Mouse (Mus musculus) heart, postnatal 25 days (tissue): ENCODE results near the gene Apol9a. TPM values are rescaled to one million over a fixed set of nuclear protein-coding genes. Genes with fewer than 3 reads are reported as not detected.

Experiments
- DNase-seq: peaks from one replicate; pipeline ENCODE4 v3.0.0; 2022; ENCODE audit warnings: low spot score
- intact Hi-C: fragments of 180-260 bp; cut with DNase I; formaldehyde crosslinking; loops from one replicate; pipeline ENCODE4 v1.15.1; 2025
- total RNA-seq, 2 experiments: library from RNA; stranded (reverse); gene quantifications; 2 replicates each; pipeline ENCODE4 v1.2.3; 2021

The Apol9a gene
- total RNA-seq, 2 experiments from 2014 or later: 0.28 TPM; not detected in 1

- no peak for DNase-seq
- intact Hi-C loops: no loop called here
These were observed 55.9 kb downstream of the Apol9a start for GRCm38 (mm10) chr15:77354848-77355551.

GRCm38 (mm10) chr15:77354496-77354847 is 56.5 kb downstream of the Apol9a start:
- no peak for DNase-seq
- intact Hi-C loops: no loop called here

Other genes starting within 250 kb of the Apol9a start
- 100 to 1,000 TPM; 111 to 117 TPM for gene Rbfox2, start 104.1 kb downstream of the Apol9a start, total RNA-seq
- not detected for gene Apol7a, start 12.0 kb downstream of the Apol9a start, total RNA-seq
- under 1 TPM; 0.61 to 0.73 TPM for gene Apol7b, start 36.4 kb upstream of the Apol9a start, total RNA-seq
- not detected for gene Apol10a, start 65.9 kb upstream of the Apol9a start, total RNA-seq
- not detected for gene Apol11a, start 97.1 kb upstream of the Apol9a start, total RNA-seq
- not detected for gene Apol7c, start 122.2 kb upstream of the Apol9a start, total RNA-seq
- not detected for gene 1700025B11Rik, start 150.8 kb upstream of the Apol9a start, total RNA-seq
- gene Apol10b, start 185.0 kb upstream of the Apol9a start, total RNA-seq: 1 to 10 TPM in 1 of 2 experiments, under 1 TPM in 1; 0.89 to 1.5 TPM
- not detected for gene Gm36245, start 188.1 kb upstream of the Apol9a start, total RNA-seq
- 1 to 10 TPM; 1.4 to 3.7 TPM for gene Apol11b, start 232.2 kb upstream of the Apol9a start, total RNA-seq